Comparison of ENCODE assay signal across 9 mouse cellular contexts in genomic region chr11:75880064-75880463, GRCm38 (mm10). TPM values are rescaled to one million over a fixed set of nuclear protein-coding genes. Genes with fewer than 3 reads are reported as not detected.
DNase-seq lines count a peak whose midpoint lies in the region; ATAC-seq lines count a peak whose summit lies in the region.
"Had no signal": no experiment of that assay in that cellular context is flagged by ENCODE, and none has a peak within 500 bp of the region (broad histone marks: within the 10 kb centered on the region; RNA-seq: fewer than 3 reads in every experiment).

No protein-coding gene starts in this region.

- H3K4me1 ChIP-seq in embryonic facial prominence, embryonic 15.5 days: peaks cover 43% of the 10 kb centered on the region
- H3K4me1 ChIP-seq in forebrain, embryonic 16.5 days (replicated peaks; ENCODE audit: control insufficient read depth, insufficient read depth, low read length): no peaks in the 10 kb centered on the region

- no peaks in the 10 kb centered on the region for H3K9me3 ChIP-seq in embryonic facial prominence, embryonic 15.5 days (replicated peaks)
- no peaks in the 10 kb centered on the region for H3K9me3 ChIP-seq in forebrain, embryonic 16.5 days (ENCODE audit: control insufficient read depth, low read length)
- H3K9me3 ChIP-seq: neural tube, embryonic 13.5 days had no signal

- 44% methylated on average over 8 of the region's 8 CpGs for WGBS in embryonic facial prominence, embryonic 15.5 days
- 46% methylated on average over 8 of the region's 8 CpGs for WGBS in forebrain, embryonic 16.5 days

- H3K4me3 ChIP-seq in embryonic facial prominence, embryonic 15.5 days (replicated peaks): no peak overlapping the region
- H3K4me3 ChIP-seq in forebrain, embryonic 16.5 days (replicated peaks; ENCODE audit: low read length): no peak overlapping the region
- H3K4me3 ChIP-seq: neural tube, embryonic 13.5 days had no signal

- peak overlapping the region; percentile 17; the same call in 1 of the 2 replicates for H3K27ac ChIP-seq in embryonic facial prominence, embryonic 15.5 days (replicated peaks)
- H3K27ac ChIP-seq in forebrain, embryonic 16.5 days (ENCODE audit: low read length): no peak overlapping the region
- H3K27ac ChIP-seq: neural tube, embryonic 13.5 days had no signal

- H3K4me2 ChIP-seq in embryonic facial prominence, embryonic 15.5 days (replicated peaks): no peak overlapping the region
- H3K4me2 ChIP-seq in forebrain, embryonic 16.5 days (ENCODE audit: low read length): no peak overlapping the region
- H3K4me2 ChIP-seq: neural tube, embryonic 13.5 days had no signal

- H3K9ac ChIP-seq in embryonic facial prominence, embryonic 15.5 days: no peak overlapping the region
- no peak overlapping the region for H3K9ac ChIP-seq in forebrain, embryonic 16.5 days (replicated peaks; ENCODE audit: low read depth, low read length)
- H3K9ac ChIP-seq: neural tube, embryonic 13.5 days had no signal

- ATAC-seq in cerebellum, adult (ENCODE audit: insufficient number of reproducible peaks, low FRiP score, low TSS enrichment): peak; percentile 66; the same call in 1 of the 2 replicates
- no peak for ATAC-seq in embryonic facial prominence, embryonic 15.5 days (ENCODE audit: insufficient number of reproducible peaks, low FRiP score, low TSS enrichment, low read depth)
- no peak for ATAC-seq in forebrain, embryonic 16.5 days

- H3K27me3 ChIP-seq in embryonic facial prominence, embryonic 15.5 days: no peaks in the 10 kb centered on the region
- H3K27me3 ChIP-seq in forebrain, embryonic 16.5 days (replicated peaks; ENCODE audit: control insufficient read depth, insufficient read depth, low read length): no peaks in the 10 kb centered on the region
- H3K27me3 ChIP-seq: neural tube, embryonic 13.5 days had no signal

- DNase-seq in cerebellum, postnatal 4 days (ENCODE audit: low spot score in 2 of 2): no peak
- peak; percentile 54 for DNase-seq in MN1 (ENCODE audit: low spot score)
- DNase-seq in left cerebral cortex, adult 8-10 months (ENCODE audit: low spot score in 2 of 2): peak; percentile 25 to 43
- no peak for DNase-seq in embryo, embryonic 11 days
- DNase-seq in gastrocnemius, postnatal 10 days: no peak

- no peaks in the 10 kb centered on the region for H3K36me3 ChIP-seq in embryonic facial prominence, embryonic 15.5 days
- no peaks in the 10 kb centered on the region for H3K36me3 ChIP-seq in forebrain, embryonic 16.5 days (ENCODE audit: control insufficient read depth, insufficient read depth)
- H3K36me3 ChIP-seq: neural tube, embryonic 13.5 days had no signal

RNA-seq across cellular contexts. Expression of gene Rph3al, which starts 58.2 kb away (rescaled TPM):
- 2.7 and 3.6 TPM in 2 replicates for polyA plus RNA-seq in embryonic facial prominence, embryonic 15.5 days (2015; fragmentation: Nextera tagmentation; extraction: Ambion mirVana)
- 1 to 10 TPM; 2.5 to 3.7 (median 3.5) TPM for total RNA-seq in left cerebral cortex, adult 8-10 months (2022)
- polyA plus RNA-seq in forebrain, embryonic 16.5 days (2015; fragmentation: Nextera tagmentation; extraction: Ambion mirVana): 1.1 and 2.0 TPM in 2 replicates
- 1 to 10 TPM; 4.4 to 5.3 TPM for total RNA-seq in gastrocnemius, postnatal 10 days (2021)

Comparison
In these comparisons a context has a peak if more than half of its experiments do, and no peak if none do; other contexts are left out.
1. DNase-seq: peak in MN1 (single experiment) and left cerebral cortex, adult 8-10 months (2 of 2); none in cerebellum, postnatal 4 days (0 of 2), embryo, embryonic 11 days (single experiment) and gastrocnemius, postnatal 10 days (single experiment).